Mouse (Mus musculus): ENCODE data around the gene Glrx.
"Not testable (repeated sequence)": the region's sequence is repeated elsewhere in the genome, so short reads cannot be mapped to it uniquely, and the experiment has no call there.

Gene Glrx

DNA sequence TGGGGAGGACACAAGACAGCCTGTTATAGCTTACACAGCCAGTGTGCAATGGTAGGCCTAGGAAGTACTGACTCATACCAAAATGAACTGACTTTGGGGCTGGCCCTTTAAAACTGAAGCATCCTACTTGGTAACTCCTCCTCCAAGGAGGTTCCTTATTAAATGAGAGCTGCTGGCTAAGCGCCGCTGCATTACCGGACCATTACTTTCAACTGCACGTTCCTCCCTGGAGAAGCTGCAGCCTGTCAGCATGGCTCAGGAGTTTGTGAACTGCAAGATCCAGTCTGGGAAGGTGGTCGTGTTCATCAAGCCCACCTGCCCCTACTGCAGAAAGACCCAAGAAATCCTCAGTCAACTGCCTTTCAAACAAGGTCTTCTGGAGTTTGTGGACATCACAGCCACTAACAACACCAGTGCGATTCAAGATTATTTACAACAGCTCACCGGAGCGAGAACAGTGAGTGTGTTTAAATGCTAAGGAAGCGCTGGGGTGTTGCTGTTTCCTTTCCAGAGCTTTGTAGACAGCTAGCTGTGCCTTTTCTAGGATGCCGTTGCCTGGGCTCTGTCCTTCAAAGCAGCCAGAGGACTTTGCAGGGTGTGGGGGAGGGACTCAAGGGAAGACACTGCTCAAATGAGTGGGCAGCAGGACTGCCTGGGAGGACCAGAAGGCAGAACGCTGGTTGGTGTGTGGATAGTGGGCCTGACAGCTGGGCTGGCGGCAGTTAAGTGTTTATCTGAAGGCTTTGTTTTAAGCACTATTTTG, at the start of gene Glrx:
Gene Glrx (plus strand): TSS at position 150 of the 763 bp plus-strand sequence.
- DNase-seq (ENCODE audit: low spot score): peak; percentile 82

DNA sequence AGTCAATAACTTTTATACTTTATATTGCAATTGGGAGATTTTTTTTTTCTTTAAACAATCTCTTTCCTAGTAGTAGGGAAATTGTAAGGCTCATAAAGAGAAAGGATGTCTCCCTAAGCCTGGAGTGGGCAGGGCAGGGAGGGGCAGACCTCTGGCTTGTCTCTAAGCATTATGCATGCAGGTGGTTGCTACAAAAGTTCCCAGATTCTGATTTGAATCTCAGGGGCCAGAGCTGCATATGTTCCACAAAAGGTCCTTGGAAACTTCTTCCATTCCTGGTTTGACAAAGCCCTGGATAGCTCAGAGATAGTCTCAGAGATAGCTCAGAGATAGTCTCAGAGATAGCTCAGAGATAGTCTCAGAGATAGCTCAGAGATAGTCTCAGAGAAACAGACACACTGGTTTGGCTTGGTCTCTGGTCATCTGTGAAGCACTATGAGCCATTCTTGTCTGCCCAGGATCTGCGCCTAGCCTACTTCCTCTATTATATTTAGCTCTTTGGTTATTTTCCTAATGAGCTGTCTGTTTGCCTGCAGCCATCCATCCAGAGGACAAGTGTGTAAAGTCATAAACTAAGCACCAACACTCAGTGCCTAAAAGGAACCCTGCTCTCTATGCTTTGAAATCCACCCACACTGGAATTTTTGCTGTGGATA, 49.0 kb upstream of the Glrx start:
- no peak for DNase-seq (ENCODE audit: low spot score)

DNA sequence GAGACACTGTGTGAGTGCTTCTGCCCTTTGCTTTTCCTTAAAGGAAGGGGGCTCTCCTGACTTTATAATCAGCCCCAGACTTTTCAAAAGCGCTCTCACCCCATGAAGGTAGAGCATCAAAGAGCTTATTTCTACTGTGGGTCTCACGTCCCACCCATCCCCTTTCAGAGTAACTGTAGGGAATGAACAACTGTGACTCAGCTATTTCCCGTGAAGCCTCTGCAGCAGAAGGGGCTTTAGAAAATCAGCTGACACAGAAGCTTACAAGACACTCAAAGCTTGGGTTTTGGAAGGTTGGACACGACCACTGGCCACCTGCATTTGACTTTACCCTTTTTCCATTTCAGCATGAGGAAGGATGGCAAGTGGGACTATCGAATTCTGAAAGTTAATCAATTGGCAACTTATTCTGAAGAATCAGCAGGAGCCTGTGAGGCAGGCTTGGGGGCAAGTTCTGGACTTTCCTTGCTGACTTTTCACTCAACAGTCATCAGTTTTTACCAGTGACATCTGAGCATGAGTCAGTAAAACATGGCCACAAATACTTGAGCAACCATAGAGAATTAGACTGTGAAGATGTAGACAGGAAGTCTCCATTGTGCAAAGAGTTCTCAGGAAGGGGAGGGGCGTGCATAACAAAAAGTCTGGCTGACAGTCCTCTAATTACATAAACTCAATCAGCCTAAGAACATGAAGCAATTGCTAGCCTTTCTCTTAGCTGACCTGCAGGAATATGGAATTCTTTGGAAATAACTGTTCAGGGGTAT, 45.6 kb upstream of the Glrx start:
- no peak for DNase-seq (ENCODE audit: low spot score)

GRCm38 (mm10) chr13:75797369-75798141, 42.1 kb upstream of the Glrx start:
- DNase-seq (ENCODE audit: low spot score): peak; percentile 63

DNA sequence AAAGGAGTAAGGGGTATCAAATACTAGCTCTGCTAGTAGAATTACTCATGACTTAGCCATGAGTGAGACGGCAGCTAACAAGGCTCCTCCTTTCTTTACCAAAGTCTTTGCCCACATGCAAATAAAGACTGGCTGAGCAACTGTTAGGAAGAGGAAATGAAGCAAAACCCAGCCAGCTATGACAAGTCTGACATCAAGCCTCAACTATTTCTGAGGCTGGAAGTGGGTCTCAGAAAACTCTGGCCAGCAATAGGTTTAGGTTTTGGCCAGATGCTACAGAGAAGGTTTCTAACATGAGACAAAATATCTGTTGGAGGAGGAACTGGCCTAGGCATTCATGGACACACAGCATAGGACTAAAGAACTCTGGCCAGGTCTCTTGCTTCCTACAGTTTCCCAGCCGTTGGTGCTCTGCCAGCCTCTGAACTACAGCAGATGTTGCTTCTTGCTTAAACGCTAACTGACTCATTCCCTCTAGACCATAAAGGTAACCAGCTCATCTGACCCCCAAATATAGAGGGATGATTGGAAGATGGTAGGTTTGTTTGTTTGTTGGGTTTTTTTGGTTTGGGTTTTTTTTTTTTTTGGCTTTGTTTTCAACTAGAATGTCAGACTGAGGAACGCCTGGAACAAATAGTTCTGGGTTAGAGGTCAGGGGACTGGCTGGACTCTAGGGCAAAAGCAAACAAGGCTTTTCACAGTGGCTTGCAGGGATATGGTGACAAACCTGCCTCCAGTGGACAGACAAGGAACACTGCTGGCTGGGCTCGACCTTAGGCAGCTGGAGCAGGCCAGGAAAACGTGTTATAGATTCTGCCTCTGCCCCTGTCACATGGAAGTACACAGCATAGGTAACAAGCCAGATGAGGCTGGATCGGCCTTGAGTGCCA, 41.0 kb upstream of the Glrx start:
- no peak for DNase-seq (ENCODE audit: low spot score)

DNA sequence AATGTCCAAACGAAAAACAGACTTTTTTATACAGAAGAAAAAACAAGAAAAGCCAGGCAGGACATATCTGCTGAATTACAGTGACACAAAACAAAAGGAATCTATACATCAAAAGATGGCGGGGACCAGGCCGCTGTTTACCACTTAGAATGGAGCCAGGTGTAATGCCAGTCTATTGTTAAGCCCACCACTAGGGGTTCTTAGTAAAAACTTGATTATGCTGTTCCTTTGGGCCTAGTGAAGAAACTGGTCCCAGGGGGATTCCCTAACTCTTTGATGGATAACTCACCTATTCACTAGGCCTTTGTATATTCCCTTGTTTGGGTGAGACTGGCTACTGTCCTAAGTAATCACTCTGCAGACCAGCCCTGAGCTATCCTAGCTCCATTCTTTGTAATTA, 40.2 kb upstream of the Glrx start:
- no peak for DNase-seq (ENCODE audit: low spot score)

GRCm38 (mm10) chr13:75807969-75808368, 31.7 kb upstream of the Glrx start:
- no peak for DNase-seq (ENCODE audit: low spot score)

- no peak for DNase-seq (ENCODE audit: low spot score)
Observed at GRCm38 (mm10) chr13:75809957-75810356, 29.7 kb upstream of the Glrx start.

DNA sequence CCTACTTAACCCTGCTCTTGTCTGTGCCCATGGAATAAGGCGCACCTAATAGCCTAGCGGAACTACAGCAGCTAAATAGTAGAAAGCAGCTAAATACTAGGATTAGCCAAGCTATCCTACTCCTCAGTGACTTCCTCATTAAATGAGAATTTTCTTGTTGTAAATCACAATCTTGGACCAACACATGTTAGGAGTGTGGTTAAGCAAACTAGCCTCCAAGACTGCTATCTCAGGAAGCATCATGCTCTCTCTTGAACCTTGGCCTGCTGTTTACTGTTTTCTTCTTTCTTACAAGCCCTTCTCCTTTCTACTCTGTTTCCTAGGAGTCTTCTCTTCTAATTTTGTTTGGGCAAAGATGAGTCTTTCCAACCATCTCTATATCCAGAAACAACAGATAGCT, 22.5 kb upstream of the Glrx start:
- DNase-seq (ENCODE audit: low spot score): no peak

DNA sequence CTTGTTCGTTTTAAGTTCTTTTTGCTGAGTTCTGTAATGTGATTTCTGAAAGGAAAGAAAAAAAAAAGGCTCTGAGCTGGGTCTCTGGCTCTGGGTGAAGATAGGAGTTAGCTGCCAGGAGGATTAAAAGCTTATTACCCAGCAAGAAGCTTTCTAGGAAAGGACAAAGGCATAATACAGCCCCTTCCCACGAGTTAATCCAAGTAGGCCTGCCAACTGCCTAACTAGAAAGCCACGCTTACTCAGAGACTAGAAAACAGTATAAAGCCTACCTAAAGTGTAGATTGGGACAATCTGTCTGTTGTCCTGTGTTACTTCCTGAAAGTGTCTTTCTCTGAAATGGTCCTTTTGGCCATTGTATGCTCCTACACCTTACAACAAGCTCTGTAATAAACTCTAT, 21.2 kb upstream of the Glrx start:
- no peak for DNase-seq (ENCODE audit: low spot score)

- no peak for DNase-seq (ENCODE audit: low spot score)
Observed at GRCm38 (mm10) chr13:75818945-75819706, 20.5 kb upstream of the Glrx start.

- no peak for DNase-seq (ENCODE audit: low spot score)
Observed at GRCm38 (mm10) chr13:75819898-75820297, 19.8 kb upstream of the Glrx start.

GRCm38 (mm10) chr13:75822366-75822765, 17.3 kb upstream of the Glrx start:
- DNase-seq (ENCODE audit: low spot score): not testable (repeated sequence)

DNA sequence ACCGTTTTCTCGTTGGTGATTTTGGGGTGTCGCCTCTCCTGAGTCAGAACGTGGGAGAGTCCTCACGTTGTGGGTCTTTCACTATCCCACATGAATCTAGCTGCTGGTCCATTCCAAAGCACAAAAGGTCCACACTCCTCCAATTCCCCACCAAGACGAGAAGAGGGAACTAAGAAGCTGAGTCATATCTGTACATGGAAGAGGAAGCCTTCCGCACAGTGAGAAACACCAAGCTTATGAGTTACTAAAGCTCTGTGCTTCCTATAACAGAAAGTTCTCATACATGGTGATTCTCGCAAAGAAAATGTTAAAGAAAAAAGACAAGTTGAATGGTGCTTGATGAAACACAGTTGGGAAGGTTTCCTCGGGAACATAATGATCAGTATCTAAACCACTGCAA, 16.5 kb upstream of the Glrx start:
- DNase-seq (ENCODE audit: low spot score): no peak

GRCm38 (mm10) chr13:75824611-75825319, 14.9 kb upstream of the Glrx start:
- no peak for DNase-seq (ENCODE audit: low spot score)

- no peak for DNase-seq (ENCODE audit: low spot score)
Observed at GRCm38 (mm10) chr13:75825388-75825787, 14.3 kb upstream of the Glrx start.

DNA sequence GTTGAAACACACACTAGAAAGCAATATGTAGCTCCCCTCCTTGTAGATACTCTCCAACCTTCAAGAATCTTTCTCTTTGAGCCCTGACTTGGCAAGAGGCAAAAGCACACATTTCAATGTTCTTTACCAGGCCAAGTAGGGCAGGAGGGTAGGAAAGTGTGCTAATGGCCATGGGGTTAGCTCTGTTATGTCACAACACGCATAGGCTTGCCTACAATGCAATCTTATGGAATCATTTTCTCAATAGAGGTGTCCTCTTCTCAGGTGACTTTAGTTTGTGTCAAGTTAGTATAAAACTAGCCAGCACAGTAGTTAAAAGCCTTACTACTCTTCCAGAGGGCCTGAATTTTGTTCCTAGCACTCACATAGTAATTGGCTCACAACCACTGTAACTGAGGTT, 9.0 kb upstream of the Glrx start:
- DNase-seq (ENCODE audit: low spot score): no peak

DNA sequence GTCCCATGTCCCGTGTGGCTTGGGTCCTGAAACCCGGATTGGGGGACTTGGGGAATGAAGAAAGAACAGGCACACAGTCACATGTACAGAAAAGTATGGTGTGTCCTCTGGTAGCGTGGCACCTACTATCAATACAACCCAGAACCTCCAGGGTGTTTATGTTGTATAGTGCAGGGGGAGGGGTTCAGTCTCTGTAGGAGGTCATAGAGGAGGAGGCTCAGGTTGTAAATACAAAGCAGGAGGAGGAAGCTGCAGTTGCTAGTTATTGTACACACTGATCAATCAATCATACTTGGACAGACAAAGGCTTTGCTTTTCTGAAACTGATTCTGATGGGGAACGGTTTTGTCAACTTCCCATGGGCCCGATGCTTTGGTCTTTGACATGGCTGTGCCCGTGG, 8.0 kb upstream of the Glrx start:
- no peak for DNase-seq (ENCODE audit: low spot score)

DNA sequence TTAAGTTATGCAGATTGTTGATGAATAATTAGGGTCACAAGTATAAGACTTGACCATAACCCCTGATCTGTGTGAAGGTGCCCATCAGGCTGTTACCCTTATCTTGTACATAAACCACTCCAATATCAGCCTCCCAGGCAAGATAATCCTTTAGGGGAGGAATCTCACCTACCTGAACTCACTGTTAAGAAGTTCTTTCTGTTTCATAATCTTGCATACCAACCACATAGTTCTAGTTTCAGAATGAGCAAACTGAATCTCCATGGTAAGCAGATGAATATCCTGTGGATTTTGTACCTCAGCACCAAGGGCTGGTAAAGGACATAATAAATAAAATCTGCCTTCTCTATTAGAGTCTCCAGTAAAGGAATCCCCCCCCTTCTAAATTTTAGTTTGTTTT, 7.0 kb upstream of the Glrx start:
- DNase-seq (ENCODE audit: low spot score): no peak

- DNase-seq (ENCODE audit: low spot score): no peak
Observed at GRCm38 (mm10) chr13:75833499-75833898, 6.2 kb upstream of the Glrx start.

Measured in MN1 (cell line).